Mouse (Mus musculus) liver, embryonic 14.5 days (tissue): ENCODE measurements around the gene Kdm5c.

Experiments used
- CTCF ChIP-seq: IDR thresholded peaks from 2 replicates; pipeline ENCODE4 v1.5.1; 2016; ENCODE audit warnings: antibody characterized with exemption, low read depth, control low read depth
- EP300 ChIP-seq: IDR thresholded peaks from 2 replicates; pipeline ENCODE4 v1.6.1; 2016; ENCODE audit warnings: antibody characterized with exemption, low read depth

DNA sequence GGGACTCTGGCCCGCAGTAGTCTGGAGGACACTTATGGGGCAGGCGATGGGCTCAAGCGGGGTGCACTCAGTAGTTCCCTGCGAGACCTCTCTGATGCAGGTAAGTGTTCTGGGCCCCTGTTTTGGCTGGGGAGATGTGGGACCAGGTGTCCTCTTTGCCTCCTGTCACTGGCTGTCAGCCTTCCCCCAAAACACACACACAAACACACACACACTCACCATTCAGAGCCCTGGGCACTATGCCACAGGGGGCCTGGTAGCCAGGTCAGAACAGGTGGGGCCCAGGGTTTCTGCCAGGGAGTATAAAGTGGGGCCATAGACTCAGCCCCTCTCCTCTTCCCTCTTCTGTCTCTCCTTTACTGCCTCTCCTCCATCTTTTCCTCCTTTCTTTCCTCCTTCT lies 11.1 kb upstream of the Kdm5c start:
- TF ChIP-seq CTCF, result no peak
- TF ChIP-seq EP300, result no peak
